Mouse (Mus musculus) gastrocnemius, adult 8-10 months (tissue): ENCODE measurements at regions not wholly inside any gene's neighbourhood (a gene's known extent, or its start where the extent isn't known, plus 50 kb on each side); places are given as distances from the start of the nearest gene placed in this dataset.

Experiments used
- DNase-seq, 2 experiments: peaks; one replicate each; pipeline ENCODE4 v3.0.0; 2022; ENCODE audit warnings: low spot score in 2 of 2

DNA sequence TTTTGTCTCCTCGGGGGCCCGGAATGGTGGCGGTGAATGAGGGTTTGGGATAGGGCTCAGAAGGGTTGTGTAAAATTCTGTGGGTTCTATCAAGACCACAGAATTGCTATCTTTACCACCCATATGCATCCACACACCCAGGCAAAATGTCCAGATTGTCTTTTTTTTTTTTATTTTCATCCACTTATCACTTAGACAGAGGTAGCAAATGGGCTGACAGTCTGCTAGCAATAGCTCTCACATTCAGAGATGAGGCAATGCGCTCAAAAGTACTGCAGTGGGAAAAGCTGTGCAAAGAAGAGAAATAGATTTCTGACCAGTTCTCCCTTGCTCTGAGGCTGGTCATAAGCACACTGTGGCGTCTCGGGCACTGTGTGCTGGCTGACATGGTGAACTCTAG is 154.5 kb downstream of the Dad1 start:
- DNase-seq = no peak

DNA sequence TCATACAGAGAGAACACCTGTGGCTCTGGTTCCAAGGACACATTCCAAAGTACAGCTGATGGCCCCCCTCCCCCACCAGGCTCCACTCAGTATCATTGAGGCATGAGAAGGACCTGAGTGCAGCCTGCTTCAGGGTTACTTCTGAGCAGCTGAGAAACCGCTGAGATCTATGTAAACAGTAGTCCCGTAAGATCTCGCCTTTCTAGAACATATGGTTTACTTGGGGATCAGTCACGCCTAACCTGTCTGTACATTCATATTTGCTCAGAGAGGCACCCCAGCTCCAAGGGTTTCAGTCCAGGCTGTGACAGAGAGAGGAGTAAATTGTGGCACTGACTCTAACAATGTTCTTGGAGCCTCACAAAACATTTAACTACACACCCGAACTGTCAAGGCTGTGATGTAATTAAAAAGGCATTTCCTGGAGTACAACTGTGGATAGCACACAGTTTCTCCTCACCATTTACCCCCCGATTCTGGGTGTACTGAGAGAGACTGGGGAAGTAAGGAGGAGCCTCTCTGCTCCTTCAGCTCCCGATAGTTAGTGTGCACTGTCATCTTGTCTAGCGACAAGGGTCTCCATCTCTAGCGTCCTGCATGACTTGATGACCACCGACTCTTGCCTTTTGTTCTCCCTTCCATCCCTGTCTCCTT is 155.7 kb downstream of the Dad1 start:
- DNase-seq = no peak

DNA sequence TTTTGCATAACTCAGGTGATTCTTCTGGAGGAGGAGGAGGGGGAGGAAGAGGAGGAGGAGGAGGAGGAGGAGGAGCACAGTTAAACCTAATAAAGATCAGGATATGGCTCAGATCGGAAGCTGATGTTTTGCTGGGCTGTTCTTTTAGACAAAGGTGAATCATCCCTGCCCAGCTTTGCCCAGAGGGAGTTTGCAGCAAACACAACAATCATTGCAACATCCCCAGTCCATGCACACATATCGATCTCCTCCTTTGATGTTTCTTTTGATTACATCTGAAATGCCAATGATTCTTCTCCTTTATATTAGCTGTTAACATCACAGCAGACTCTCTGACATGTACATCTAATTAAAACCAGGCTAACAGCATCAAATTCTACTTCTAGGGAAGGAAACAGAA is 156.9 kb downstream of the Dad1 start:
- no peak for DNase-seq

DNA sequence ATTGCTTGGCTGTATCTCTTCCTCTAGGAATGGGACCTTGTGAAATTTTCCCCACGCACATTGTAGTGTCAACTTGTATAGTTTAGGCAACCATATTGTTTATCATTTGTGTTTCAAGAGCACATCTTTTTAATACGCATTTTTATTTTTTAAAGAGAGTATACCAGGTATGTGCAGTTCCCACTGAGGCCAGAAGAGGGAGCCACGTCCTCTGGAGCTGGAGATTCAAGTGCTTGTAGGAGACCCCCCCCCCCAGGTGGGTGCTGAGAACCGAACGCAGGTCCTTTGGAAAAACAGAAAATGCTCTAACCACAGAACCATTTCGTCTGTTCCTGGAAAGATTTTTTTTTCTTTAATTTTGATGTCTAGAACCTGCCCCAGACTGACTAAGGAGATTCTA is 161.5 kb downstream of the Dad1 start:
- no peak for DNase-seq

DNA sequence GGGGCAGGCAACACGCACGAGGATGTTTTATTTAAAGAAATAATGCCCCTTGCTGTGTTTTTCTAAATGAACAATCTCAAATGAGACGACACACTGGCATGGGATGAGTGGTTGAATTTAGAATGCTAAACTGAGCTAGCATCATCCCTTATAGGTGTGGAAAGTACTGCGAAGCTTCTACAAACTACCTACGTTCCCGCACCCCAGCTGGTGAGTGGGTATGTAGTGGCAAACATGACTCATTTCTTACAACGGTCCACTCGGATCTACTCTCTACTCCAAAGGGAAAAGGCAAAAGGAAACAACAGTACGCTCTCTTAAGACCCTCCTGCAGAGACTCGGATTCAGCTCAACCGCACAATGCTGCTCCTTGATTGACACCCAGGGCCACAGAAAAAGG is 167.2 kb downstream of the Dad1 start:
- DNase-seq = no peak

DNA sequence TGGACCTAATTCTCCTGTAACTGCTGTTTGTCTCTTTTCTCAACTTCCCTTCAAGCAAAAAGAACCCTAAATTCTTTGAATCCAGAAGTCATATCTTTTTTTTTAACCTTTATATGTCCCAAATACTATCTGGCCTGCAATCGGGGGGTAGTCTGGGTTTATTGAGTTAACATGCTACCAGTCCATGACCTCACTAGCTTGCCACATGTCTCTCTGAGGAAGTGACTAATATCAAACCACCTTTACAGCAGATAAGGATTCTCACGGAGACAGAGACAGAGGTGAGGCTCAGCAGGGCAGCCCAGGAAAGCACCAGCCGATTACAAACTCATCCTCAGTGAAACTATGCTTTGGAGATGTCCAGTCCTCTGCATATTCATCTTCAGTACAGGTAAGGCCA is 179.2 kb downstream of the Dad1 start:
- no peak for DNase-seq

GRCm38 (mm10) chr14:54072283-54072912 is 181.5 kb downstream of the Dad1 start:
- no peak for DNase-seq

- DNase-seq = no peak
Observed at GRCm38 (mm10) chr14:54070240-54070639, 183.7 kb downstream of the Dad1 start.

DNA sequence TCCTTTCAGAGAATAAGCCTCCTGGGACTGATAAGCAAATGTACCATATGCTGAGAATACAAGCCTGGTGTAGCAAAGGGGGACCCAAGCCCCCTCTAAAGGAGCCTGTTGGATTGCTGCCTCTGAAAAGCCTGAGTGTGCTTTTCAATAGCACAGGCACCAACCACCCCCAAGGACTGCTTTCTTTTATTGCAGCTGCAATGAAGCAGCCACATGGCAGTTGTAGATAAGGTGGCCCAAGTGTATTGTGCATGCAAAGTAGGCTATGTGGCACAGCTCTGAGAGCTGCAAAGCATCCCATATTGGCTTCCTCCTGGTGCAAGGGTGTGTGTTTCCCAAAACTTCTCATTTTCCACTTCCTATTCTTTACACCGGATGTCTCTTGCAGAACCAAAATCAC is 185.2 kb downstream of the Dad1 start:
- DNase-seq = no peak

GRCm38 (mm10) chr14:54065466-54065865 is 188.4 kb downstream of the Dad1 start:
- DNase-seq = no peak

- DNase-seq = peak; percentile 18 to 27
Observed at GRCm38 (mm10) chr14:54064541-54065402, 189.1 kb downstream of the Dad1 start.

- DNase-seq = no peak
Observed at GRCm38 (mm10) chr14:54061570-54061969, 192.3 kb downstream of the Dad1 start.

GRCm38 (mm10) chr14:54059776-54060175 is 194.1 kb downstream of the Dad1 start:
- DNase-seq = peak; percentile 8 to 44

GRCm38 (mm10) chr14:54059096-54059495 is 194.8 kb downstream of the Dad1 start:
- no peak for DNase-seq

DNA sequence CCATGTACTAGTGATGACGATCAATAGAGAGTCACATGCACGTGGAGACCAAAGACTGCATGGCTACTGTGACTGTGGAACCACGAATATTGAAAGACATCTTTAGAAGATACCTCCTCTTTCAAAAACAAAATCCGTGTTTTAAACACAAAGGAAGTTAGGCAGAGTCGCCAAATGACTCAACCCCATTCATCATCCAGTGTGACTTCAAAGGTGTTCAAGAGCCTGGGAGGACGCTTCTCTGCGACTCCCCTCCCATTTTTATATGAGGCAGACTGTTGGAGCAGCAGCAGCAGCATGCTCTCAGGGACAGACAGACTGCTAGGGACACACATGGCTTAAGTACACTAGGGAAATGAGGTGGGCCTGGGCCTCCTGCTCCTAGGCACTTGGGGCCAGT is 197.2 kb downstream of the Dad1 start:
- DNase-seq = no peak

GRCm38 (mm10) chr14:54055390-54055789 is 198.5 kb downstream of the Dad1 start:
- DNase-seq = no peak

- no peak for DNase-seq
Observed at GRCm38 (mm10) chr14:54042286-54042685, 211.6 kb downstream of the Dad1 start.

DNA sequence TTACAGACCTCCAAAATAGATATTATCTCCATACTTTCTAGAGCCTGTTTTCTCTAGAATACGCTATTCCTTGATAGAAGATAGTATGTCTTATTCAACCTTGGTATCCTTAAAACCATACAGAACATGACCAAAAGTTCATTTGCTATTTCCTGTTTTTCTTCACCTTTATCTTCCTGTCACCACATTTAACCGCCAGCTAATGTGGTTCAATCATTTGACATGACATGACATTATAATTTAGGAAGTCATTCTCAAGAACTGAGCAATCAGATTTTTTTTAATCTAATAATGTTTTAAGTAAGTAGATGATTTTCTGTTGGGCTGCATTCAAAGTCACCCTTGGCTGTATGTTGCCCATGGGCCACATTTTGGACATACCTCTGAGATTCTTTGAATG is 213.3 kb downstream of the Dad1 start:
- no peak for DNase-seq

GRCm38 (mm10) chr14:54034516-54034915 is 219.4 kb downstream of the Dad1 start:
- DNase-seq = no peak

GRCm38 (mm10) chr14:54023552-54023951 is 230.4 kb downstream of the Dad1 start:
- no peak for DNase-seq

DNA sequence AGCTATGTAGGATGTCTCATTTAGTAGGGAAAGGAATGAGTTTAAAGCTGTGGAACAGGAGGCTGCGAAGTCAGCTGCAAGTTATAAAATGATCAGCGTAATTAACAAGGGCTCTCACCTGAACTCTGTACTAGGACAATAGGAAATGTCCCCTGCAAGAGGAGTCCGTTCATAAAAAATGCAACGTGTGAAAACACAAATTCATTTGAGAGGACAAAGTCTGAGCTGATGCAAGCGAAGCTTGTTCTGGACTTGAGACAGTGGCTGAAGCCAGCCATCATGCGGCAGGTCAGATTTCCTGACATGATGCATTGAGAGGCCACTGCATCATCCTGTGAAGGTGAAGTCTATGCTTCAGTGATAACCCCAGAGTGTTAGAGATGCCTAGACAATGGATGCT is 232.5 kb downstream of the Dad1 start:
- DNase-seq = no peak

DNA sequence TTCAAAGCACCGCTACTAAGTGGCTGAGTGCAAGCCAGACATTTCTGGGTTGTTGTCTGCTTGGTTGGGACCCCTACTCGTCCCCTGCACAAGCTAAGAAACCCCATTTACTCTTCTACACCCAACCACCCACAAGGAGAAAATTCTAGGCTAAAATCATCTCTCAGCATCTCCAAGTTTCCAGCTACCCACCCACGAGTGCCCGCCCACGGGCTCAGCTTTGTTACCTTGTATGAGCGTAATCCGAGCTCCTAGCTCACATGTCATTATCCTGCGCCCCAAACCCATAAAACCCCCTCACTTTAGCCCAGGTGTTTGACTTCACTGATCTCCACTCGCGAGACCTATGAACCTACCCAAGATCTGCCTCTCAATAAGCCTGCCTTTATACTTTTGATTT is 239.3 kb downstream of the Dad1 start:
- no peak for DNase-seq

DNA sequence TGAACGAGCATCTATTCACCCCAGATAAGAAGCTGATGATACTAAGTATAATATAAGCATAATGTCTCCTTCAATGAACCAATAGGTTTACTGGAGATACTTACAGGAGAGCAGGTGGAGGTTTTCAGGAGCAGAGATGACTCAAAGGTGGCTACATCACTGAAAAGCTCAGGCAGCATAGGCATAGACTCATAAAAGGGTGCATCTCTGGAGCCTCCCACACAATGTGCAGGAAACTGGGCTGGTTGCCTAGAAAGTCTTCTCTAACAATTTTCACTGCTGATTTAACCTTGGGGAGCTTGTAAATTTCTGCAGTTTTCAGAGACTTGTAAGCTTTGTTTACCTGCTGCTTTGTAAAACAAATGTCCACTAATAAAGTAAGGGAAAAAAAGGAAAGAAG is 251.8 kb downstream of the Dad1 start:
- DNase-seq = no peak
